Mouse (Mus musculus) intestine, embryonic 14.5 days (tissue): ENCODE measurements around the gene Bmp8a. TPM values are rescaled to one million over a fixed set of nuclear protein-coding genes. Genes with fewer than 3 reads are reported as not detected.

Source experiments
- ATAC-seq: fragments of 200-750 bp; cut with Nextera tagmentation; replicated peaks from 2 replicates; pipeline ENCODE4 v1.8.0; 2017; ENCODE audit warnings: low read depth, moderate number of reproducible peaks, moderate TSS enrichment, moderate library complexity; ENCODE audit not compliant: low FRiP score, low TSS enrichment
- DNase-seq: peaks from one replicate; pipeline ENCODE4 v3.0.0-alpha.2; 2018; ENCODE audit warnings: low spot score
- H3K27ac ChIP-seq: fragments of 300-500 bp; sonication (generic); 2 replicates; pipeline ENCODE4 v1.5.1; 2014; ENCODE audit warnings: low read depth, mild to moderate bottlenecking, control low read depth
- H3K27me3 ChIP-seq: fragments of 300-500 bp; sonication (generic); replicated peaks from 2 replicates; pipeline ENCODE4 v1.6.1; 2014; ENCODE audit warnings: low read length, control low read depth; ENCODE audit not compliant: control insufficient read depth, insufficient read depth
- H3K36me3 ChIP-seq: fragments of 300-500 bp; sonication (generic); 2 replicates; pipeline ENCODE4 v1.6.1; 2014; ENCODE audit warnings: low read length, control low read depth; ENCODE audit not compliant: control insufficient read depth, insufficient read depth
- H3K4me1 ChIP-seq: fragments of 300-500 bp; sonication (generic); replicated peaks from 2 replicates; pipeline ENCODE4 v1.6.1; 2014; ENCODE audit warnings: low read length, control low read depth, mixed read lengths; ENCODE audit not compliant: control insufficient read depth, insufficient read depth
- H3K4me2 ChIP-seq: fragments of 300-500 bp; sonication (generic); 2 replicates; pipeline ENCODE4 v1.6.1; 2014; ENCODE audit warnings: low read length
- H3K4me3 ChIP-seq: fragments of 300-500 bp; sonication (generic); 2 replicates; pipeline ENCODE4 v1.5.1; 2014; ENCODE audit warnings: low read depth, low read length, control low read depth, mixed read lengths
- H3K9ac ChIP-seq: fragments of 300-500 bp; sonication (generic); 2 replicates; pipeline ENCODE4 v1.6.1; 2014; ENCODE audit warnings: mild to moderate bottlenecking, low read length
- H3K9me3 ChIP-seq: fragments of 300-500 bp; sonication (generic); 2 replicates; pipeline ENCODE4 v1.6.1; 2016; ENCODE audit warnings: low read length, control low read depth; ENCODE audit not compliant: control insufficient read depth
- WGBS: fragments of 180-500 bp; shearing (Covaris S2); extraction: QIAGEN DNeasy Blood & Tissue Kit; methylation state at CpG from one replicate; pipeline ENCODE4 v1.1.7; 2014; 5-methylcytosine and 5-hydroxymethylcytosine counted together
- polyA plus RNA-seq: library from polyadenylated mRNA; unstranded; fragments of >200 nt; fragmentation: Nextera tagmentation; extraction: Ambion mirVana; gene quantifications from 2 replicates; pipeline ENCODE4 v1.2.1, GENCODE M21; 2014

The Bmp8a gene
- polyA plus RNA-seq, 1 experiment from 2014 or later = 0.19 TPM

- Histone ChIP-seq H3K4me3 (no peak overlapping the region), H3K4me1 (no peaks in the 10 kb centered on the region), H3K27ac (no peak overlapping the region), H3K9ac (no peak overlapping the region), H3K36me3 (peaks cover 94% of the 10 kb centered on the region), H3K4me2 (no peak overlapping the region), H3K27me3 (no peaks in the 10 kb centered on the region), H3K9me3 (no peaks in the 10 kb centered on the region)
- WGBS = 96% methylated on average over 4 of the region's 4 CpGs
- ATAC-seq (no peak), DNase-seq (no peak)
Observed at GRCm38 (mm10) chr4:123363555-123363954, 20.5 kb upstream of the Bmp8a start.

- H3K36me3 ChIP-seq = peaks cover 92% of the 10 kb centered on the region
- no peaks in the 10 kb centered on the region for H3K4me1 ChIP-seq
- 89% methylated on average over 12 of the region's 12 CpGs for WGBS
- H3K27ac ChIP-seq = no peak overlapping the region
- H3K4me3 ChIP-seq = no peak overlapping the region
- no peak for ATAC-seq
- H3K27me3 ChIP-seq = no peaks in the 10 kb centered on the region
- no peak overlapping the region for H3K4me2 ChIP-seq
- no peak overlapping the region for H3K9ac ChIP-seq
- DNase-seq = no peak
- no peaks in the 10 kb centered on the region for H3K9me3 ChIP-seq
Observed at GRCm38 (mm10) chr4:123360771-123361170, 17.7 kb upstream of the Bmp8a start.

- H3K9me3 ChIP-seq = no peaks in the 10 kb centered on the region
- 90% methylated on average over 7 of the region's 7 CpGs for WGBS
- peaks cover 92% of the 10 kb centered on the region for H3K36me3 ChIP-seq
- H3K27me3 ChIP-seq = no peaks in the 10 kb centered on the region
- no peak overlapping the region for H3K4me3 ChIP-seq
- H3K9ac ChIP-seq = no peak overlapping the region
- no peak for ATAC-seq
- H3K27ac ChIP-seq = no peak overlapping the region
- DNase-seq = no peak
- no peak overlapping the region for H3K4me2 ChIP-seq
- no peaks in the 10 kb centered on the region for H3K4me1 ChIP-seq
Observed at GRCm38 (mm10) chr4:123358613-123359012, 15.6 kb upstream of the Bmp8a start.

- H3K9me3 ChIP-seq = no peaks in the 10 kb centered on the region
- H3K9ac ChIP-seq = no peak overlapping the region
- peaks cover 91% of the 10 kb centered on the region for H3K36me3 ChIP-seq
- no peak for DNase-seq
- no peak overlapping the region for H3K4me2 ChIP-seq
- no peak for ATAC-seq
- 85% methylated on average over 8 of the region's 8 CpGs for WGBS
- no peak overlapping the region for H3K27ac ChIP-seq
- H3K27me3 ChIP-seq = no peaks in the 10 kb centered on the region
- H3K4me3 ChIP-seq = no peak overlapping the region
- H3K4me1 ChIP-seq = no peaks in the 10 kb centered on the region
Observed at GRCm38 (mm10) chr4:123355941-123356340, 12.9 kb upstream of the Bmp8a start.

- Histone ChIP-seq H3K27me3 (no peaks in the 10 kb centered on the region), H3K4me2 (no peak overlapping the region), H3K4me1 (no peaks in the 10 kb centered on the region), H3K4me3 (no peak overlapping the region), H3K9me3 (no peaks in the 10 kb centered on the region), H3K9ac (no peak overlapping the region), H3K27ac (no peak overlapping the region), H3K36me3 (peaks cover 95% of the 10 kb centered on the region)
- DNase-seq (no peak), ATAC-seq (no peak)
- 89% methylated on average over 10 of the region's 10 CpGs for WGBS
Observed at GRCm38 (mm10) chr4:123353271-123353877, 10.3 kb upstream of the Bmp8a start.

GRCm38 (mm10) chr4:123343471-123343789 is 378 bp upstream of the Bmp8a start:
- WGBS = 8% methylated on average over 6 of the region's 6 CpGs
- H3K27ac ChIP-seq = no peak overlapping the region

GRCm38 (mm10) chr4:123342091-123342641 is 886 bp downstream of the Bmp8a start:
- Histone ChIP-seq H3K27me3 (peaks cover 40% of the 10 kb centered on the region), H3K4me3 (peak overlapping the region; percentile 47), H3K4me1 (peaks cover 11% of the 10 kb centered on the region; the same call in 1 of the 2 replicates), H3K9me3 (no peaks in the 10 kb centered on the region), H3K9ac (peak overlapping the region; percentile 2; the same call in 1 of the 2 replicates), H3K27ac (no peak overlapping the region), H3K36me3 (no peaks in the 10 kb centered on the region), H3K4me2 (peak overlapping the region; percentile 59)
- DNase-seq (peak; percentile 66), ATAC-seq (peak; percentile 13)
- 3% methylated on average over 35 of the region's 43 CpGs for WGBS

More at GRCm38 (mm10) chr4:123343471-123343789, 378 bp upstream of the Bmp8a start:
- peaks cover 11% of the 10 kb centered on the region; the same call in 1 of the 2 replicates for H3K4me1 ChIP-seq
- peak overlapping the region; percentile 59 for H3K4me2 ChIP-seq
- peaks cover 2% of the 10 kb centered on the region; the same call in 1 of the 2 replicates for H3K36me3 ChIP-seq
- H3K27me3 ChIP-seq = peaks cover 40% of the 10 kb centered on the region
- H3K9ac ChIP-seq = no peak overlapping the region
- DNase-seq (no peak), ATAC-seq (peak; percentile 53)
- no peaks in the 10 kb centered on the region for H3K9me3 ChIP-seq
- H3K4me3 ChIP-seq = peak overlapping the region; percentile 47

- 70% methylated on average over 5 of the region's 5 CpGs for WGBS
- Histone ChIP-seq H3K36me3 (no peaks in the 10 kb centered on the region), H3K4me3 (no peak overlapping the region), H3K9me3 (no peaks in the 10 kb centered on the region), H3K27me3 (peaks cover 44% of the 10 kb centered on the region), H3K4me2 (no peak overlapping the region), H3K27ac (no peak overlapping the region), H3K4me1 (peaks cover 11% of the 10 kb centered on the region; the same call in 1 of the 2 replicates), H3K9ac (no peak overlapping the region)
- ATAC-seq (no peak), DNase-seq (no peak)
Observed at GRCm38 (mm10) chr4:123340232-123340631, 2.8 kb downstream of the Bmp8a start.

GRCm38 (mm10) chr4:123337693-123338092 is 5.4 kb downstream of the Bmp8a start:
- H3K9me3 ChIP-seq = no peaks in the 10 kb centered on the region
- H3K27ac ChIP-seq = no peak overlapping the region
- no peak overlapping the region for H3K9ac ChIP-seq
- ATAC-seq (no peak), DNase-seq (no peak)
- 53% methylated on average over 4 of the region's 4 CpGs for WGBS
- H3K27me3 ChIP-seq = peaks cover 29% of the 10 kb centered on the region
- H3K4me2 ChIP-seq = no peak overlapping the region
- H3K4me1 ChIP-seq = 0 out of 2 replicates have a peak, but pooled peaks cover 6% of the 10 kb centered on the region
- H3K4me3 ChIP-seq = no peak overlapping the region
- H3K36me3 ChIP-seq = no peaks in the 10 kb centered on the region
